Mouse (Mus musculus): ENCODE results near the gene Klf13.

- TF ChIP-seq POLR2A (IDR thresholded peaks at IDR 0.05; ENCODE audit: borderline replicate concordance, control insufficient read depth, low read depth, low read length) (no peak), CTCF (IDR thresholded peaks at IDR 0.05; ENCODE audit: control insufficient read depth, insufficient read depth, low read length) (no peak)
Measured at GRCm38 (mm10) chr7:63861123-63861522, 77.6 kb downstream of the Klf13 start.
